Mouse (Mus musculus) embryo, embryonic 11.5 days (tissue): ENCODE measurements around the gene Vmn1r16.
"Not testable (repeated sequence)": the region's sequence is repeated elsewhere in the genome, so short reads cannot be mapped to it uniquely, and the experiment has no call there.

Source experiments
- DNase-seq: peaks from one replicate; pipeline ENCODE4 v3.0.0-alpha.2; 2012; ENCODE audit warnings: low read depth, low spot score

Gene Vmn1r16

GRCm38 (mm10) chr6:57329394-57329793 lies at the start of gene Vmn1r16:
Vmn1r16 (minus strand) TSS chr6:57329494.
- DNase-seq: no peak

- DNase-seq: no peak
These were observed 38.2 kb upstream of the Vmn1r16 start for GRCm38 (mm10) chr6:57367496-57367895.

- not testable (repeated sequence) for DNase-seq
These were observed 36.6 kb upstream of the Vmn1r16 start for GRCm38 (mm10) chr6:57365866-57366265.

GRCm38 (mm10) chr6:57363627-57364026 lies 34.3 kb upstream of the Vmn1r16 start, which contains the start of gene Vmn1r17:
Vmn1r17 (minus strand) TSS chr6:57363727.
- no peak for DNase-seq

GRCm38 (mm10) chr6:57356864-57357263 lies 27.6 kb upstream of the Vmn1r16 start:
- no peak for DNase-seq

GRCm38 (mm10) chr6:57326176-57326575 lies 3.1 kb downstream of the Vmn1r16 start:
- no peak for DNase-seq

- no peak for DNase-seq
These were observed 50.3 kb downstream of the Vmn1r16 start for GRCm38 (mm10) chr6:57278952-57279351.

- DNase-seq: no peak
These were observed 56.8 kb downstream of the Vmn1r16 start for GRCm38 (mm10) chr6:57272517-57272916.

GRCm38 (mm10) chr6:57271881-57272280 lies 57.4 kb downstream of the Vmn1r16 start:
- DNase-seq: no peak
